Mouse (Mus musculus) right cerebral cortex, adult 18-20 months (tissue): ENCODE results near the gene Gm20388.

Experiments used
- DNase-seq: peaks from one replicate; pipeline ENCODE4 v3.0.0; 2022; ENCODE audit warnings: mixed read lengths

Gene Gm20388

GRCm38 (mm10) chr8:123103285-123103684 lies 3192.6 kb downstream of the Gm20388 start:
- DNase-seq = no peak

GRCm38 (mm10) chr8:123104046-123104767 lies 3193.6 kb downstream of the Gm20388 start:
- DNase-seq = no peak

GRCm38 (mm10) chr8:123105553-123106326 lies 3195.1 kb downstream of the Gm20388 start:
- no peak for DNase-seq

- DNase-seq = no peak
These were observed 3195.9 kb downstream of the Gm20388 start for GRCm38 (mm10) chr8:123106531-123106930.

- DNase-seq = no peak
These were observed 3197.4 kb downstream of the Gm20388 start for GRCm38 (mm10) chr8:123108010-123108409.

- no peak for DNase-seq
These were observed 3198.3 kb downstream of the Gm20388 start for GRCm38 (mm10) chr8:123108953-123109352.

GRCm38 (mm10) chr8:123110649-123111048 lies 3200.0 kb downstream of the Gm20388 start:
- no peak for DNase-seq

- no peak for DNase-seq
These were observed 3202.3 kb downstream of the Gm20388 start for GRCm38 (mm10) chr8:123112892-123113291.

GRCm38 (mm10) chr8:123113908-123114469 lies 3203.3 kb downstream of the Gm20388 start:
- DNase-seq = no peak

- DNase-seq = no peak
These were observed 3204.0 kb downstream of the Gm20388 start for GRCm38 (mm10) chr8:123114644-123115043.

GRCm38 (mm10) chr8:123117127-123117731 lies 3206.6 kb downstream of the Gm20388 start, which contains the start of gene Cpne7:
Gene Cpne7, plus strand, starts transcription at chr8:123117374.
- DNase-seq = no peak

GRCm38 (mm10) chr8:123117744-123118143 lies 3207.1 kb downstream of the Gm20388 start:
- no peak for DNase-seq

- DNase-seq = no peak
These were observed 3211.4 kb downstream of the Gm20388 start for GRCm38 (mm10) chr8:123122059-123122458.

- DNase-seq = no peak
These were observed 3212.0 kb downstream of the Gm20388 start for GRCm38 (mm10) chr8:123122670-123123069.

GRCm38 (mm10) chr8:123126193-123126816 lies 3215.7 kb downstream of the Gm20388 start:
- DNase-seq = no peak

- DNase-seq = no peak
These were observed 3220.4 kb downstream of the Gm20388 start for GRCm38 (mm10) chr8:123131041-123131440.

- no peak for DNase-seq
These were observed 3222.3 kb downstream of the Gm20388 start for GRCm38 (mm10) chr8:123132953-123133352.

- no peak for DNase-seq
These were observed 3223.6 kb downstream of the Gm20388 start for GRCm38 (mm10) chr8:123134149-123134713.

- no peak for DNase-seq
These were observed 3224.8 kb downstream of the Gm20388 start for GRCm38 (mm10) chr8:123135406-123135805.

GRCm38 (mm10) chr8:123135806-123136205 lies 3225.2 kb downstream of the Gm20388 start:
- DNase-seq = no peak

- no peak for DNase-seq
These were observed 3225.6 kb downstream of the Gm20388 start for GRCm38 (mm10) chr8:123136287-123136686.

- DNase-seq = peak; percentile 73
These were observed 3227.0 kb downstream of the Gm20388 start for GRCm38 (mm10) chr8:123137645-123138077.
